Mouse (Mus musculus): ENCODE data around the gene Aamp.
A peak's percentile ranks its signal among the peaks of the same experiment; 100 is the strongest.
"Not testable (repeated sequence)": the region's sequence is repeated elsewhere in the genome, so short reads cannot be mapped to it uniquely, and the experiment has no call there.

Gene Aamp

DNA sequence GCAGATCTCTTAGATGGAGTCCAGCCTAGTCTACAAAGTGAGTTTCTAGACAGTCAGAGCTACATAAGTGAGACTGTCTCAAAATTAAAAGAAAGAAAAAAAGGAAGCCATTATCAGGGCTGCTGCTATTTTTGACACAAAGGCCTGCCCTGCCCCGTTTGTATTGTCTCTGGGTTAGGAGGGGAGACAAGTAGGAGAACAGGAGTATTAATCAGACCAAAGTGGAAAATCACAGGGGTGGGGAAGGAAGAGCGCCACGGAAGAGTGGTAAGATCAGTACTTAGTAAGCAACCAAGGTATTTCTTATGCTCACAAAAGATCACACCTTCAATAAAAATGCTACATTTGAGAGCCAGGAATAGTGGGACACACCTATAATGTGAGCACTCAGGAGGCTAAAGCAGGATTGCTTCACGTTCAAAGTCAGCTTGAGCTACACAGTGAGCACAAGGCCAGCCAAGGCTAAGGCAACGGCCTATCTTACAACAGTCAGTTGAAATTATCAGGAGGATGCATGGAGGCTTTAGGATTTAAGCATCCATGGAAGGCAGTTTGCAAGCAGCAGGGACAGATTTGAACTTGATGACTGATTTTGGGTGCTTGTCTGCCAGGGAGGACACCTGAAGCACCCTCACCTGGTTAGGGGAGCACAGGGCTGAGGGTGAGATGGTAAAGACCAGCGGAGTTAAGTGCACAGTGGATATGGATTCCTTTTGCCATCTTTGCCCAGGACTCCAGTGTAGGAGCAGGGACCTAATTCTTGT lies 16.0 kb upstream of the Aamp start:
- DNase-seq = no peak

DNA sequence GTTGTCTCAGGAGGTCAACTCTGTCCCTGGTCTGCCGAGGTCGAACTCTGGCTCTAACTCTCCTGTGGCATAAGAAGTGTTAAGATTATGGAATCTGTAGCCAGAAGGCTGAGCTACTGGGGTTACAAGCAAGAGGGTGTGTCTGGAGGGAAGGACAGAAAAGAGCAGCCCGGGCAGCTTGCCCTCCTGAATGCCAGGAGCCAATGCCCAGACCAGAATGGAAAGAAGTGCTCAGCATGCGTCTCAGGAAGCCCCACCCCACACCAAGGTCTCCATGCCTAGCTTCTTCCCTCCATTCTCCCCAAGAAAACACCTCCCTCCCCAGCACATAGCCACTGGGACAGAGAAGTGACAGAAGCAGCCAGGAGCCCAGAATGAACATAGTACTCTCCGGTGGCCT lies 14.5 kb upstream of the Aamp start:
- DNase-seq = peak; percentile 74 to 81

GRCm38 (mm10) chr1:74298157-74298750 lies 13.7 kb upstream of the Aamp start:
- DNase-seq = no peak

GRCm38 (mm10) chr1:74297269-74297668 lies 12.7 kb upstream of the Aamp start:
- peak; percentile 74 to 86 for DNase-seq

GRCm38 (mm10) chr1:74296477-74296876 lies 11.9 kb upstream of the Aamp start:
- DNase-seq = peak; percentile 47 to 51

GRCm38 (mm10) chr1:74295456-74296171 lies 11.1 kb upstream of the Aamp start:
- DNase-seq = peak; percentile 96 to 98

GRCm38 (mm10) chr1:74294733-74295455 lies 10.4 kb upstream of the Aamp start:
- DNase-seq = no peak

DNA sequence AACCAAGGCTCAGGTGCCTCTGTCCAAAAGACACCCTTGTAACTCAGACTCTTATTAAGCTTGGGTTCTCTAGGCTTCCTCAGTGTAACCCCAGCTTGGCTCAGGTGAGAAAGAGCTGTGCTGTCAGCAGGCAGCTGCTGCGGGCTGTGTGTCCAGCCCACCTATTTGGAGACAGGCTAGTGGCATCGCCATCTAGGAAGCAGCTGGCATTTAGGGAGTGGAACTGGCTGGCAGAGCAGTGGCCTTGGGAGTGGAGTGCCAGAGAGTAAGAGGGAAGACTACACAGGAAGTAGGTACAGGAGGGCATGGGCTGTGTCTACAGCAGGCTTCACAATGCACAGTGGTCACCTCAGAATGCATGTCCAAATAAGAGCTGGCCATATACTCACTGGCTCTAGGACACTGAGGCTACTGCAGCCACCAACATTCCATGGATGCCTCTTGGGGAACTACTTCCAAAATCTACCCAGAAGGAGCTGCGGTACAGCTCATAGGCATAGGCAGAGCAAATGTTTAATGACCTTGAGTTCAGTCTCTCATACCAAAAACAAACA lies 9.6 kb upstream of the Aamp start:
- no peak for DNase-seq

- no peak for DNase-seq
Measured at GRCm38 (mm10) chr1:74293306-74293960, 8.9 kb upstream of the Aamp start.

- DNase-seq = no peak
Measured at GRCm38 (mm10) chr1:74292331-74293020, 7.9 kb upstream of the Aamp start.

DNA sequence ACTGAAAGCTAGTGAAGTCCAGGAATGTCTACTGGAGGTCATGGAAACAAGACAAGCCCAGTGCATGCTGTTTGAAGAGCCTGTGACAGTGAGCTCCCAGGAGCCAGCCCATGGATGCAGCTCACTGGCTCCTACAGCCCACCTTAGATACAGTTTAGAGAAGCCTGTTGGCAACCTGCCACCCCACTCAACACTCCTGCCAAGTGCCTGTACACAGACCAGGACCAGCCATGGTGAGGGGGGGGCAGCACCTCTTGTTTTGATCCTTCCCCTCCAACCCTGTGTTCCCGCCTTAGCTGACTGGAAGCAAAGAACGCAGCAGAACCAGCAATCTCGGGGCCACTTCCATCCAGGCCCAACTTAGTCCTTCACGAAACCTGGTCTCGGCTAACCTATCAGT lies 5.6 kb upstream of the Aamp start:
- DNase-seq = peak in 1 of 2 experiments; percentile 49

DNA sequence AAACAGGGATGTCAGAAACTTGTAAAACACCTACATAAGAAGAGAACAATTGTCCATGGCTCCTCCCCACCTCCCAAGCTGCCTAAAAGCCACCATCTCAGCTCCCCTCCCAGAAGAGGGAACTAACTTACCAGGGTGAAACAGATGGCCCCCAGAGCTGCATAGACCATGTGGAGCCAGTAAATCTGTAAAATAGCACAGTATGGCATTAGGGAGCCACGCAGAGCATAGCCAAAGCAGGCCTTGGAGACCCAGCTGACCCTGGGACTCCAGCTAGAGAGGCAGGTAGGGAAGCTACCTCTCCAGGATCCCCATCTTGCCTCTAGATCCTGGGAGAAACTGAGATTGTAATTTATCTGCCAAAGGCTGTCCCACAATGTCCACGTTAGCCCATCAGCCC lies 5.2 kb upstream of the Aamp start:
- DNase-seq = no peak

DNA sequence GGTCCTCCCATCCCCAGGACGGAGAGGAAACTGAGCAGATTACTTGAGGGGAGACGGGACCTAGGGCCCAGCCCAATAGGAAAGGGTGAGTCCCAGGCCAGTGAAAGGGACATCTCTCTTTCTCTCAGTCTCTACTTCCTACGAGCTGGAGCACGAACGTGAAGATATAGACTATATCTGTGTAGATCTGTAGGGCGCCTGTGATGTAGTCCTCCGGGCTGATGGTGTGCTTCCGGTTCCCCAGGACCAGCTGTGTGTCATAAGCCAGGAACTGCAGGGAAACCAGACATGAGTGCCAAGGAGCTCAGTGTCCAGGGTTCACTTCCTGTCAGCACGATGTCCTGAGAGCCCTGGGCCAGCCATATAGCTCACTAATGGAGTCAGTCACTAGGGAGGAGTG lies 4.7 kb upstream of the Aamp start:
- DNase-seq = peak in 1 of 2 experiments; percentile 41

DNA sequence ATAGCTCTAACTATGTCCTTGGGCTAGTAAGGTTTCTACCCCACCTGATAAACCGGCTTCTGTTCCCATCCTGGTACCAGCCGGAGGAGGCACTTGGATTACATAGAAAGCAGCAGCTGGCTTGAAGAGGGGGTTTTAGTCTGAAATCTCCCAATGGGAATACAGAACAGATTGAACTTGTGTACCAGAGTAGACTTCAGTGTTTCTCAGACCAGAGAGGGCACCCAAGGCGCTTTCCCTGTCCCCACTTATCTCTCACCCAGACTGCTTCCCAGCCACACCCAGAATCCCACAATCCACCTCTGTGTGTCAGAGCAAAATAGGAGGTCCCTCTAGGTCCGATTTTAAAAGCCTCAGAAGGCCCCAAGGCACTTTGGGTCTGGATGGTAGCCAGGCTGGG lies 3.8 kb upstream of the Aamp start:
- no peak for DNase-seq

DNA sequence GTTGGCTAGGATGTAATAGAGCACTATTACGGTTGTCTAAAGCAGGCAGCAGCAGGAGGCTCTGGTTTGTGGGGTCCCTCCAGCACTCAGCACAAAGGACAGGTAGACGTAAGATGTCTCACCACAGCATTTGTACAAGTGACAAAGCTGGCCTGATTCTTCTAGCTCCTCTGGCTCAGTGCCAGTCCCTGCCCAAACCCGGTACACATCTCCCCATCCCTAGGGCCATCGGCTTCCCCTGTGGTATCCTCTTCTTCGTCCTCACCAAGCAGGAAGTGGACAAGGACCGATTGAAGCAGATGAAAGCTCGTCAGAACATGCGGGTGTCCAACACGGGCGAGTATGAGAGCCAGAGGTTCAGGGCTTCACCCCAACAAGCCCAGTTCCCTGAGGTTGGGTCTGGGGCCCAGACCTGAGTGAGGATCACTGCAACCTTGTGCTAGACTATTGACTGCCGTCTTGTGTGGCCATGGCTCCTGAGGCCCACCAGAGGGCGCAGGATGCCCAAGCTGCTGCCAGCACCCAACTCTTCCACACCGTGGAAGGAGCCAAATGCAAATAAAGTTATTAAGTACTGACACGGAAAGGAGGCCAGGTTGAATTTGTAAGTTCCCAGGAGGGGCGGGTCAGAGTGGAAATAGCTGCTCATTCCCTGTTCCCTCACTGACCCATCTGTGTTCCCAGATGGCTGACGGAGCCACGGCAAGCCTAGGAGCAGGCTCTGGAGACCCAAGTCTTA lies 2.5 kb upstream of the Aamp start:
- not testable (repeated sequence) for DNase-seq

- no peak for DNase-seq
Measured at GRCm38 (mm10) chr1:74285212-74286010, 873 bp upstream of the Aamp start.

GRCm38 (mm10) chr1:74283686-74284463 lies 663 bp downstream of the Aamp start:
- peak; percentile 71 to 76 for DNase-seq

- no peak for DNase-seq
Measured at GRCm38 (mm10) chr1:74282896-74283625, 1.5 kb downstream of the Aamp start.

GRCm38 (mm10) chr1:74281886-74282285 lies 2.7 kb downstream of the Aamp start:
- DNase-seq = no peak
